Mouse (Mus musculus) olfactory bulb, adult 2 months (tissue): Measurements from ENCODE around the gene Pip5k1b.

ENCODE experiments used
- CTCF ChIP-seq: fragments of 200-500 bp; IDR thresholded peaks from 2 replicates; pipeline ENCODE4 v1.5.1; 2012; ENCODE audit warnings: low read depth, mild to moderate bottlenecking, low read length, moderate library complexity; ENCODE audit not compliant: insufficient read depth
- POLR2A ChIP-seq: fragments of 200-500 bp; IDR thresholded peaks from 2 replicates; pipeline ENCODE4 v1.6.1; 2012; ENCODE audit warnings: mild to moderate bottlenecking, low read depth, low read length, moderate library complexity; ENCODE audit not compliant: insufficient read depth

DNA sequence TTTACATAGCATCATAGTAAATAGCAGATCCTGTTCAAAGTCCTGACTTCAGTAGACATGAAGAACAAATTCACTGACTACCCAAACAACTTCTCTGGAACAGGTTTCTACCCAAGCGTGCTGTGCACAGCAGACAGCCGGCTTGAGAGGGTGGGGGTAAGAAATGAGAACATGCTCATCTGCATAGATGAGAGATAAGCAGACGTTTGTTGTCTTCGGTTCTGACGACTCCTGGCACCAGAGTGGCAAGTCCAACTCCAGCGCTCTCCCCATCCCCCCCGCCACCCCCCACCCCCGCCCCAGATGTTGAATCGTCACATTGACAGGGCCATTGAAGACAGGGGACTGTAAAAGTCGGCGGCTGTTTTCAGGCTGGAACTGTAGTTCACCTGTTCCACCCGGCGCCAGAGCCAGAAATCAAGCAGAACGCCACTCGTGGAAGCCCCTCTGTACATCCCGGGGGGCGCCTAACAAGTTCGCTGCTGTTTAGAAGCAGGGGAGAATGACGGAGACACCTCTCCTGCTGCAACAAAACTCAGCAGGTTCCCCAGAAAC lies 684 bp downstream of the Pip5k1b start:
- TF ChIP-seq CTCF = no peak
- no peak for TF ChIP-seq POLR2A
